Mouse (Mus musculus) CH12.LX (cell line): Measurements from ENCODE around the gene Cx3cr1. TPM values are rescaled to one million over a fixed set of nuclear protein-coding genes. Genes with fewer than 3 reads are reported as not detected.
A peak's percentile ranks its signal among the peaks of the same experiment; 100 is the strongest.

Experiments used
- DNase-seq: peaks from one replicate; pipeline ENCODE4 v3.0.0-alpha.2; 2013; ENCODE audit errors: extremely low read depth
- H3K27ac ChIP-seq: 2 replicates; pipeline ENCODE4 v1.5.1; 2012; ENCODE audit warnings: low read depth, mild to moderate bottlenecking, control low read depth, moderate library complexity; ENCODE audit not compliant: insufficient read depth
- H3K27me3 ChIP-seq: replicated peaks from 2 replicates; pipeline ENCODE3; 2012; ENCODE audit warnings: inconsistent platforms
- H3K36me3 ChIP-seq, 2 experiments: replicated peaks in 1 of 2; 2 replicates each; pipeline versions ENCODE3 to v1.6.1; 2012; ENCODE audit warnings: inconsistent platforms in 1 of 2, low read length in 1 of 2, mild to moderate bottlenecking in 1 of 2, mixed read lengths in 1 of 2, moderate library complexity in 1 of 2; ENCODE audit not compliant: control insufficient read depth in 1 of 2, insufficient read depth in 1 of 2
- H3K4me1 ChIP-seq, 2 experiments: 2 replicates each; pipeline ENCODE4 v1.6.1; 2012; ENCODE audit warnings: inconsistent platforms in 1 of 2, moderate library complexity in 1 of 2; ENCODE audit not compliant: insufficient read depth in 2 of 2, control insufficient read depth in 1 of 2
- H3K4me2 ChIP-seq: 2 replicates; pipeline ENCODE4 v1.6.1; 2012; ENCODE audit warnings: low read depth, mild to moderate bottlenecking, control low read depth; ENCODE audit not compliant: poor library complexity, insufficient read depth, severe bottlenecking
- H3K4me3 ChIP-seq, 3 experiments: fragments of 150-350 bp in 1 of 3; sonication (generic) in 1 of 3; replicated peaks in 1 of 3; 2 replicates each; pipeline versions ENCODE3 to v1.5.1; 2011 to 2012; ENCODE audit warnings: low read depth in 2 of 3, low read length in 2 of 3, mild to moderate bottlenecking in 2 of 3, moderate library complexity in 2 of 3, control low read depth in 1 of 3, improper control_type of control experiment in 1 of 3, inconsistent platforms in 1 of 3, mixed read lengths in 1 of 3; ENCODE audit not compliant: poor library complexity in 1 of 3
- H3K79me2 ChIP-seq: replicated peaks from 2 replicates; pipeline ENCODE4 v1.6.1; 2012; ENCODE audit warnings: mild to moderate bottlenecking, moderate library complexity; ENCODE audit not compliant: control insufficient read depth, poor library complexity, insufficient read depth, severe bottlenecking; ENCODE audit errors: extremely low read depth
- H3K9ac ChIP-seq: 2 replicates; pipeline ENCODE4 v1.6.1; 2012; ENCODE audit warnings: low read depth, mild to moderate bottlenecking, control low read depth, moderate library complexity; ENCODE audit not compliant: insufficient read depth
- H3K9me3 ChIP-seq: replicated peaks from 2 replicates; pipeline ENCODE3; 2012; ENCODE audit warnings: low read length, inconsistent platforms, mixed read lengths
- BHLHE40 ChIP-seq: IDR thresholded peaks from 2 replicates; pipeline ENCODE4 v1.6.1; 2011; ENCODE audit warnings: mild to moderate bottlenecking, low read depth, low read length, improper control_type of control experiment
- CHD1 ChIP-seq: IDR thresholded peaks from 2 replicates; pipeline ENCODE4 v1.6.1; 2012; ENCODE audit warnings: low read depth, low read length, improper control_type of control experiment, inconsistent platforms
- CHD2 ChIP-seq: IDR thresholded peaks from 2 replicates; pipeline ENCODE4 v1.6.1; 2011; ENCODE audit warnings: low read length, improper control_type of control experiment
- CTCF ChIP-seq, 2 experiments: IDR thresholded peaks in 1 of 2; conservative IDR thresholded peaks in 1 of 2; 2 replicates each; pipeline ENCODE4 v1.5.1; 2011 to 2012; ENCODE audit warnings: low read depth in 2 of 2, low read length in 2 of 2, improper control_type of control experiment in 1 of 2, inconsistent platforms in 1 of 2, mild to moderate bottlenecking in 1 of 2, moderate library complexity in 1 of 2
- ETS1 ChIP-seq: conservative IDR thresholded peaks from 2 replicates; pipeline ENCODE4 v1.6.1; 2012; ENCODE audit warnings: low read depth, mild to moderate bottlenecking, inconsistent platforms, low read length, improper control_type of control experiment, moderate library complexity
- GABPA ChIP-seq: IDR thresholded peaks from 2 replicates; pipeline ENCODE4 v1.6.1; 2012; ENCODE audit warnings: low read depth, low read length, improper control_type of control experiment, inconsistent platforms; ENCODE audit not compliant: insufficient replicate concordance
- JUND ChIP-seq: conservative IDR thresholded peaks from 2 replicates; pipeline ENCODE4 v1.6.1; 2011; ENCODE audit warnings: low read depth, low read length, improper control_type of control experiment
- MAFK ChIP-seq: IDR thresholded peaks from 2 replicates; pipeline ENCODE4 v1.6.1; 2011; ENCODE audit warnings: low read length, improper control_type of control experiment; ENCODE audit not compliant: insufficient replicate concordance
- MAZ ChIP-seq: IDR thresholded peaks from 2 replicates; pipeline ENCODE4 v1.6.1; 2012; ENCODE audit warnings: low read depth, mild to moderate bottlenecking, inconsistent platforms, low read length, improper control_type of control experiment, moderate library complexity
- POLR2AphosphoS2 ChIP-seq: IDR thresholded peaks from 2 replicates; pipeline ENCODE4 v1.6.1; 2011; ENCODE audit warnings: low read depth, low read length, improper control_type of control experiment
- RAD21 ChIP-seq: IDR thresholded peaks from 2 replicates; pipeline ENCODE4 v1.6.1; 2011; ENCODE audit warnings: low read depth, mild to moderate bottlenecking, low read length, improper control_type of control experiment, moderate library complexity
- SMC3 ChIP-seq: IDR thresholded peaks from 2 replicates; pipeline ENCODE4 v1.6.1; 2011; ENCODE audit warnings: low read depth, low read length, improper control_type of control experiment
- TBP ChIP-seq: conservative IDR thresholded peaks from 2 replicates; pipeline ENCODE4 v1.6.1; 2011; ENCODE audit warnings: low read depth, low read length, improper control_type of control experiment
- TCF12 ChIP-seq: IDR thresholded peaks from 2 replicates; pipeline ENCODE4 v1.6.1; 2014; ENCODE audit warnings: low read depth, mild to moderate bottlenecking, inconsistent platforms, low read length, improper control_type of control experiment
- UBTF ChIP-seq: IDR thresholded peaks from 2 replicates; pipeline ENCODE4 v1.6.1; 2012; ENCODE audit warnings: low read depth, mild to moderate bottlenecking, inconsistent platforms, low read length, improper control_type of control experiment, moderate library complexity
- ZC3H11A ChIP-seq: IDR thresholded peaks from 2 replicates; pipeline ENCODE4 v1.6.1; 2012; ENCODE audit warnings: low read depth, mild to moderate bottlenecking, inconsistent platforms, low read length, improper control_type of control experiment
- ZKSCAN1 ChIP-seq: IDR thresholded peaks from 2 replicates; pipeline ENCODE4 v1.6.1; 2012; ENCODE audit warnings: low read depth, inconsistent platforms, low read length, improper control_type of control experiment, borderline replicate concordance
- ZMIZ1 ChIP-seq: IDR thresholded peaks from 2 replicates; pipeline ENCODE4 v1.6.1; 2012; ENCODE audit warnings: low read depth, mild to moderate bottlenecking, inconsistent platforms, low read length, improper control_type of control experiment
- dilution Hi-C: fragments of 300-500 bp; cut with MboI; formaldehyde crosslinking; loops from 2 replicates; pipeline ENCODE4 v1.14.3; 2020; ENCODE audit warnings: low sequenced_read_pairs; ENCODE audit not compliant: extremely low pct_unique_long_range_greater_than_20kb, extremely low pct_ligation_motif_present
- in situ Hi-C: fragments of 300-500 bp; cut with MboI; formaldehyde crosslinking; loops from 3 replicates; pipeline ENCODE4 v1.14.3; 2019; ENCODE audit warnings: low sequenced_read_pairs, low pct_ligation_motif_present, low pct_unique_long_range_greater_than_20kb, mixed read lengths
- polyA plus RNA-seq: library from polyadenylated mRNA; unstranded; fragments of >175 nt; gene quantifications from 2 replicates; pipeline ENCODE4 v1.2.1, GENCODE M21; 2012; ENCODE audit warnings: low read depth; ENCODE audit not compliant: insufficient read length
- total RNA-seq, 2 experiments: library from RNA; depleted of rRNA; stranded (reverse); fragments of 300-350 nt in 1 of 2; fragments of >200 nt in 1 of 2; gene quantifications; 2 replicates each; pipeline ENCODE4 v1.2.3; 2012 to 2014

Gene Cx3cr1
- total and polyA plus RNA-seq, 3 experiments = 0.06 TPM; not detected in 2

- TF ChIP-seq JUND (no peak), CHD2 (no peak), UBTF (no peak), SMC3 (no peak), POLR2AphosphoS2 (no peak), BHLHE40 (no peak), CTCF (conservative IDR thresholded peaks at IDR 0.05 in 1 of 2, IDR thresholded peaks at IDR 0.05 in 1 of 2; ENCODE audit: low read depth in 2 of 2, low read length in 2 of 2) (no peak), ZC3H11A (no peak), CHD1 (no peak), MAZ (no peak), RAD21 (no peak)
- TF ChIP-seq, all 38 proteins: peak for 0
- peaks cover 6% of the 10 kb centered on the region for H3K27me3 ChIP-seq
- dilution Hi-C loops = no loop called here
- in situ Hi-C loops = no loop called here
- DNase-seq = no peak
- peaks cover 20 to 62% of the 10 kb centered on the region in 2 experiments for H3K4me1 ChIP-seq
- H3K27ac ChIP-seq = peak overlapping the region; percentile 27
- no peaks in the 10 kb centered on the region for H3K9me3 ChIP-seq
- peaks cover 5 to 6% of the 10 kb centered on the region in 2 experiments for H3K36me3 ChIP-seq
- no peak overlapping the region for H3K9ac ChIP-seq
- H3K79me2 ChIP-seq = peaks cover 28% of the 10 kb centered on the region
- H3K4me2 ChIP-seq = 0 out of 2 replicates have a peak overlapping the region, but pooled peaks have one; percentile 71
- no peak overlapping the region for H3K4me3 ChIP-seq
Observed at GRCm38 (mm10) chr9:119979749-119980148, 89.9 kb downstream of the Cx3cr1 start.

DNA sequence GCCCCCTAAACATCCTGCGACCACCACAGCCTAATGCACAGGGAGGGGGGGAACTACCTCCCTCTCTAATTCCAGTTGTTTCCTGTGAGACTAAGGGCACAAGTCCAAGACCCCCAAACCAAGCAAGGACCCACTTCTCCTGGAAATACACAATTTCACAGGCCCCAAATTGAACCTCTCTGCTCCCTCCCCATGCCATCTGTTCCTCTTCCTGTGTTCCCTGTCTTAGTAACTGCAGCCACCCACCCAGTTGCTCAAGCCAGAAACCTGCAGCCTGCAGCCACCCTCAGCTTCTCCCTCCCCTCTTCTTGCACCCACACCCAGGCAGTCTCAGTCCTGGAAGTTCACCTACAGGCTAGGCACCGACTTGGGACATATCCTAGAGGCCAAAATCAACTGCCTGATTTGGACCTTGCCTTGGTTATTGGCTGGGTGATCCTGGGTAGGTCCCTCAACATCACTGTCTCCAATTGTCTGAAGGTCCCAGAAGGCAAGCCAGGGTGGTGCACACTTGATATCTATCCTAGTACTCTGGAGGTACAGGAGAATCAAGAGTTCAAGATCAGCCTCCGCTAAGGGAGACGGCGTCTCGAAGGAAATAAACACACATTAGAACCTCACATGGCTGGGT lies 90.8 kb downstream of the Cx3cr1 start:
- dilution Hi-C loops = no loop called here
- peak overlapping the region; percentile 71 for H3K4me2 ChIP-seq
- no peaks in the 10 kb centered on the region for H3K27me3 ChIP-seq
- H3K79me2 ChIP-seq = peaks cover 28% of the 10 kb centered on the region
- H3K36me3 ChIP-seq = peaks cover 9 to 13% of the 10 kb centered on the region in 2 experiments
- peak overlapping the region in 1 of 3 experiments; percentile 11 for H3K4me3 ChIP-seq
- H3K9ac ChIP-seq = 0 out of 2 replicates have a peak overlapping the region, but pooled peaks have one; percentile 1
- H3K9me3 ChIP-seq = peaks cover 2% of the 10 kb centered on the region
- TF ChIP-seq TCF12 (no peak), UBTF (peak; percentile 3; the same call in 1 of the 2 replicates), BHLHE40 (peak; percentile 3; the same call in 1 of the 2 replicates), RAD21 (no peak), ZKSCAN1 (no peak), JUND (no peak), TBP (no peak), CTCF (conservative IDR thresholded peaks at IDR 0.05 in 1 of 2, IDR thresholded peaks at IDR 0.05 in 1 of 2; ENCODE audit: low read depth in 2 of 2, low read length in 2 of 2) (no peak), CHD1 (no peak), ETS1 (no peak), ZMIZ1 (no peak), GABPA (no peak), MAFK (no peak)
- in situ Hi-C loops = no loop called here
- H3K4me1 ChIP-seq = peaks cover 20 to 54% of the 10 kb centered on the region in 2 experiments
- H3K27ac ChIP-seq = peak overlapping the region; percentile 96
- DNase-seq = no peak
